Mouse (Mus musculus): ENCODE measurements around the gene Spag9. TPM values are rescaled to one million over a fixed set of nuclear protein-coding genes. Genes with fewer than 3 reads are reported as not detected.

Spag9 gene
- 17.8 and 23.4 TPM in 2 replicates for polyA plus RNA-seq (2015; fragmentation: Nextera tagmentation; extraction: Ambion mirVana)

DNA sequence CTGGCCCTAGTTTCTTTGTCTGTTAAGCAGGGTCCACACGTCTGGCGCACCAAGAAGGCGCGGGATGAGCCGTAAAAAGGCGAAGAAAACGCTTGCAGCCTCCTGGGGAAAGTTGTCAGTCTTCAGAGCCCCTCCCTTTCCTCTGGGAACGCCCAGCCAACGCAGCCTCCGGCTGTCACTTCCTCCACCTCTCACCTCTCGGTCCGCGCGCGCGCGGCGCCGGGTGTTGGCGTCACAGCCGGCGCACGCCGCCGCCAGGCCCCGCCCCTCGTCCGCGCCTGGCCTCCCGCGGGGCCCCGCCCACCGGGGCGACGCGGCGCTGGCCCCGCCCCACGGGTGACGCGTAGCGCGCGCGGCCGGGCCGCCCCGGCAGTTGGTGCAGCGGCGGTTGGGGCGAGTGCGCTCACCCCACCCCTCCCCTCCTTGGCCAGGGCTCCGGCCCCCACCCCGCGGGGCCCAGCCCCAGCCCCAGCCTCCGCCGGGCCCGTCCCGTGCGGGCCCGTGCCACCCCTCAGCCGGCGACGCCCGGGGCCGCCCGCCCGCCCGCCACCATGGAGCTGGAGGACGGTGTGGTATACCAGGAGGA, at the start of gene Spag9:
Gene Spag9 (plus strand): TSS at position 372 of the 586 bp plus-strand sequence.
- under 1% methylated on average over 66 of the region's 70 CpGs for WGBS
- Histone ChIP-seq H3K27ac (ENCODE audit: low read length) (peak within 1 kb of the TSS; percentile 100), H3K9ac (ENCODE audit: low read depth, low read length) (peak within 1 kb of the TSS; percentile 95), H3K4me3 (ENCODE audit: low read length) (peak within 1 kb of the TSS; percentile 99), H3K36me3 (ENCODE audit: control insufficient read depth, insufficient read depth, low read length) (no peaks in the 10 kb centered on the region), H3K4me1 (ENCODE audit: control insufficient read depth, insufficient read depth, low read length) (peaks cover 20% of the 10 kb centered on the region), H3K27me3 (replicated peaks; ENCODE audit: control insufficient read depth, insufficient read depth, low read length) (no peaks in the 10 kb centered on the region), H3K9me3 (ENCODE audit: control insufficient read depth, low read length) (no peaks in the 10 kb centered on the region), H3K4me2 (ENCODE audit: low read depth, low read length) (peak within 1 kb of the TSS; percentile 82)
- ATAC-seq: peak; percentile 93

DNA sequence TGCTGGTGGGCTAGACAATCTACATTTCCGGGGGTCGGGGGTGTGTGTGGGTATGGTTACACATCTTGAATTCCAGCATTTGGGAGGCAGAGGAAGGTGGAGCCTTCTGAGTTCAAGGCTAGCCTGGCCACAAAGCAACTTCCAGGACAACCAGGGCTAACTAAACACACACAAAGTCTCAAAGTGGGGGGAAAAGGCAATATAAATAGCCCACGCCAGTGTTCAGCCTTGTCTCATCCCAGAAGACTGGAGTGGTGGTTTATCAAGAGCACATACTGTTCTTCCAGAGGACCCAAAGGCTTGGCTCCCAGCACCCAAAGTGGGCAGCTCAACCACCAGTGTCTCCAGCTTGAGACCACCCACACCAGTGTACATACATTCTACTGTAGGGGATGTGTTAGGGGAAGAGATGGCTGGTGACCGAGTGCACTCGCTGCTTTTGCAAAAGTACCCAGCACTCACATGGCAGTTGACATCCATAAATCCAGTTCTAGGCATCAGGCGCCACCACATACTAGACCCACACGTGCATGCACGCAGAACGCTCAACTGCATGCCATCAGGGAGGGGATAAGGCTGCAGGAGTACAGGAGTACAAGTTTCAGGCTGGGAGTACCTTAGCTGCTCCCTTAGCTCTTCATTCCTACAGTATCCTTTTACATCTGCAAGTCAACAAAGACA, 46.9 kb upstream of the Spag9 start:
- H3K9me3 ChIP-seq (ENCODE audit: control insufficient read depth, low read length): no peaks in the 10 kb centered on the region
- no peak overlapping the region for H3K4me3 ChIP-seq (ENCODE audit: low read length)
- H3K27ac ChIP-seq (ENCODE audit: low read length): no peak overlapping the region
- H3K4me1 ChIP-seq (ENCODE audit: control insufficient read depth, insufficient read depth, low read length): peaks cover 8% of the 10 kb centered on the region; the same call in 1 of the 2 replicates
- no peak overlapping the region for H3K9ac ChIP-seq (ENCODE audit: low read depth, low read length)
- 85% methylated on average over 9 of the region's 9 CpGs for WGBS
- H3K4me2 ChIP-seq (ENCODE audit: low read depth, low read length): no peak overlapping the region
- H3K36me3 ChIP-seq (ENCODE audit: control insufficient read depth, insufficient read depth, low read length): peaks cover 14% of the 10 kb centered on the region
- no peak for ATAC-seq
- no peaks in the 10 kb centered on the region for H3K27me3 ChIP-seq (replicated peaks; ENCODE audit: control insufficient read depth, insufficient read depth, low read length)

DNA sequence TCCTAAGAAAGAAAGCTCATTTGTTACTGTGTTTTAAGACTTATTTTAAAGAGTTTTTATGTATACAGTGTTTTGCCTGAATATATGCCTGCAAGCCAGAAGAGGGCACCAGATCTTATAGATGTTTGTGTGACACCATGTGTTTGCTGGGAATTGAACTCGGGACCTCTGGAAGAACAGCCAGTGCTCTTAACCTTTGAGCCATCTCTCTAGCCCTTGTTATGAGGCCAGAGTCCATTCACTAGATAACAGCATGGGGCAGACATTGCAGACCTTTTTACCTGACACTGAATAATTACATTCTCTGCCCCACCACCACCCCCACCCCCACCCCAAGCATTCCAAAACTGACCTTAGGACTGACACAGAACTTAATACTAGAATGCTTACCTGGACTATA, 45.8 kb upstream of the Spag9 start:
- peaks cover 14% of the 10 kb centered on the region for H3K36me3 ChIP-seq (ENCODE audit: control insufficient read depth, insufficient read depth, low read length)
- ATAC-seq: peak; percentile 69
- 83% methylated on average over 1 of the region's 1 CpGs for WGBS

DNA sequence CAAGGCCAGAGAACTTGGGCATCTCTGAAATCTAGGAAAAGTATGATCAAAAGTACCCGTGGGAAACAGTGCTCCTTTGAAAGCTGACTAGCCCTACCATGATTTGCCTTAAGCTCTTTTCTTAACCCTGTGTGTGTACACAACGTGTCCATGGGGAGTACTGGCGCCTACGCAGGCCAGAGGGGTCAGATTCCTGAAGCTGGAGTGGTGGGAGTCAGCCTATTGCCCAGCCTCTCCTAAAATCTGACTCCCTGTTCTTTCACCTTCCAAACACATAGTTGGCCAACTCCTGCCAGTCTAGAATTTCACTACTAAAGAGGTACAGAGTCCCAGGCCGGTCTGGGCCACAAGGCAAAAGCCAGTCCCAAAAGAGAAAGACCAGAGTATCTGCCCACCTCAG, 43.5 kb upstream of the Spag9 start:
- ATAC-seq: no peak
- H3K4me2 ChIP-seq (ENCODE audit: low read depth, low read length): no peak overlapping the region
- no peaks in the 10 kb centered on the region for H3K9me3 ChIP-seq (ENCODE audit: control insufficient read depth, low read length)
- H3K36me3 ChIP-seq (ENCODE audit: control insufficient read depth, insufficient read depth, low read length): peaks cover 14% of the 10 kb centered on the region
- WGBS: 69% methylated on average over 5 of the region's 5 CpGs
- no peak overlapping the region for H3K9ac ChIP-seq (ENCODE audit: low read depth, low read length)
- no peak overlapping the region for H3K4me3 ChIP-seq (ENCODE audit: low read length)
- H3K27ac ChIP-seq (ENCODE audit: low read length): no peak overlapping the region
- no peaks in the 10 kb centered on the region for H3K27me3 ChIP-seq (replicated peaks; ENCODE audit: control insufficient read depth, insufficient read depth, low read length)
- peaks cover 19% of the 10 kb centered on the region for H3K4me1 ChIP-seq (ENCODE audit: control insufficient read depth, insufficient read depth, low read length)

More for the DNA sequence above, 45.8 kb upstream of the Spag9 start:
- H3K27me3 ChIP-seq (replicated peaks; ENCODE audit: control insufficient read depth, insufficient read depth, low read length): no peaks in the 10 kb centered on the region
- no peak overlapping the region for H3K9ac ChIP-seq (ENCODE audit: low read depth, low read length)
- H3K4me1 ChIP-seq (ENCODE audit: control insufficient read depth, insufficient read depth, low read length): peaks cover 11% of the 10 kb centered on the region; the same call in 1 of the 2 replicates
- H3K9me3 ChIP-seq (ENCODE audit: control insufficient read depth, low read length): no peaks in the 10 kb centered on the region
- no peak overlapping the region for H3K27ac ChIP-seq (ENCODE audit: low read length)
- no peak overlapping the region for H3K4me2 ChIP-seq (ENCODE audit: low read depth, low read length)
- H3K4me3 ChIP-seq (ENCODE audit: low read length): no peak overlapping the region

DNA sequence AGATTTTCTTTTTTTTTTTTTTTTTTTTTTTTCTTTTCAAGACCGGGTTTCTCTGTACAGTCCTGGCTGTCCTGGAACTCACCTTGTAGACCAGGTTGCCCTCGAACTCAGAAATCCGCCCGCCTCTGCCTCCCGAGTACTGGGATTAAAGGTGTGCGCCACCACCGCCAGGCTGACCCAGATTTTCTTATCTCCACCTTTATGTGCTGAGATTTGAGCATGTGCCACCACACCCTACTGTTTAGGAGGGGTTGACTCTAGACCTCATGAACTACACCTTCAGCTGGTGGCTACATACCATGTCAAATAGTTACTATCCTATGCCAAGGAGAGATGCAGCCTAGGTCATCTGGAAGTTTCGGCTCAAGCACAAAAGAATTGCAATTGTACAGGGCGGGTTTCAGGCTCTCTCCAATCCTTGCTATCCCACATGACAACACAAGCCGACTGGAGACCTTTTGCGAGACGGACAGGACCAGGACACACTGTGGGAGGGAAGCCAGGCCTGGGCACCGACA, 41.1 kb upstream of the Spag9 start:
- ATAC-seq: no peak
- Histone ChIP-seq H3K27ac (ENCODE audit: low read length) (peak overlapping the region; percentile 93), H3K9me3 (ENCODE audit: control insufficient read depth, low read length) (no peaks in the 10 kb centered on the region), H3K4me1 (ENCODE audit: control insufficient read depth, insufficient read depth, low read length) (peaks cover 19% of the 10 kb centered on the region), H3K36me3 (ENCODE audit: control insufficient read depth, insufficient read depth, low read length) (peaks cover 8% of the 10 kb centered on the region), H3K4me2 (ENCODE audit: low read depth, low read length) (peak overlapping the region; percentile 81), H3K27me3 (replicated peaks; ENCODE audit: control insufficient read depth, insufficient read depth, low read length) (no peaks in the 10 kb centered on the region), H3K9ac (ENCODE audit: low read depth, low read length) (peak overlapping the region; percentile 81), H3K4me3 (ENCODE audit: low read length) (peak overlapping the region; percentile 75)
- 35% methylated on average over 13 of the region's 13 CpGs for WGBS

DNA sequence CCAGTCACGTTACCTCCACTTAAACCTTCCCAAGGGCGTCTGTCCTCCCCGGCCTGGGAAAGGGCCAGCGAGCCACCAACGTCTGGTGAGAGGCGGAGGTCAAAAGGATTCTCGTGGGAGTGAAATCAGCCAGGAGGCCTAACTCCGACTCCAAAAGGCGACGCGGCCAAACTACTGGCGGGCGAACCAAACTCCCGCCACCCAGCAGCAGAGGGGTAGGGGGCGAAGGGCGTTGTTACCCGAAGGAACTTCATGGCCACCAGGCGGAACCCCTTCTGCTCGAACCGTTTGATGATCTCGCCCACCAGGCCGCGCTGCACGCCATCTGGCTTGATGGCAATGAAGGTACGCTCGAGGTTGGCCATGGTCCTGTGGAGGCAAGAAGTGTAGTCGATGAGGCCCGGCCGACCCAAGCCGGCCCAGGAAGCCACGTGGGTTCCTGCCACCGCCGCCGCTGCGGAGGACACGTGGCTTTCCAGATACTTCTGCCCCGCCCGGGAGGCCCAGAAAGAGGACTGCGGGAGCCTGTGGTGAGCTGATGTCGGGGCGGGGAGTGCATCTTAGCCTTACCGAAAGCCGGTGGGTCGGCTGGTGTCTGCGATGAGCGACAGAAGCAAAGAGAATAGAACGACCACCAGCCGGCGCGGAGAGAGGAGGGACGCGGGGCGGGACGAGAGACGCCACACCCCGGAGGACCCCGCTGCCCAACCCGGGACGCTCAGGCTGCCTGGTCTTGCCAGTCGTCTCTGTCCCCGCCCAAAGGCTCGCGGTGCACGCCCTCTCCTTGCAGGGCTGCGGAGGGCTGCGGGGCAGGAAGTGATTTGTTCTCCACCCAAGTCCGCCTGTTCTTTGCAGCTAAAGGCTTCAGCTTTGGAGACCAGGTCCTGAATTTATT, 40.4 kb upstream of the Spag9 start:
- peak; percentile 98 for ATAC-seq
- WGBS: under 1% methylated on average over 67 of the region's 67 CpGs
- H3K4me3 ChIP-seq (ENCODE audit: low read length): peak overlapping the region; percentile 75
- H3K4me2 ChIP-seq (ENCODE audit: low read depth, low read length): peak overlapping the region; percentile 81
- peak overlapping the region; percentile 81 for H3K9ac ChIP-seq (ENCODE audit: low read depth, low read length)
- no peaks in the 10 kb centered on the region for H3K9me3 ChIP-seq (ENCODE audit: control insufficient read depth, low read length)
- no peaks in the 10 kb centered on the region for H3K27me3 ChIP-seq (replicated peaks; ENCODE audit: control insufficient read depth, insufficient read depth, low read length)
- H3K27ac ChIP-seq (ENCODE audit: low read length): peak overlapping the region; percentile 93
- peaks cover 8% of the 10 kb centered on the region for H3K36me3 ChIP-seq (ENCODE audit: control insufficient read depth, insufficient read depth, low read length)
- peaks cover 19% of the 10 kb centered on the region for H3K4me1 ChIP-seq (ENCODE audit: control insufficient read depth, insufficient read depth, low read length)

DNA sequence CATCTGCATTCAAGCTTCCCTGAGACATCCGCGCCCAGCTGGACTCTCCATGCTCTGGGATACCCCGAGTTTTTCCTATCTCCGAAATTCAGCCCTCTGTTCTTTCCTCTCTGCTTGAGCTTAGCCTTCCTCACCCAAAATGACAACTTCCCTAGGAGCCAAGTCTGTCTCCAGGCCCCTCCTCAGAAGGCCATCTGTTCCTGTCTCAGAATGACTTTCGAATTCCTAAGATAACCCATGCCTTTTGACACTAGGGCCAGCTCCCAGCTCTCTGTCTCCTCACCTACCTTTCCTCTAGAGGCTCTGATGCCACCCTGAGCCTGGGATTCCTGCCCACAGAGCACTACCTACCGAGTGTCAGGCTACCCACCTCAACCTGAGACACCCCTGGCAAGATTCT, 39.7 kb upstream of the Spag9 start, which contains the start of gene Nme2:
Gene Nme2 (minus strand): TSS at position 101 of the 400 bp plus-strand sequence.
- Histone ChIP-seq H3K27me3 (replicated peaks; ENCODE audit: control insufficient read depth, insufficient read depth, low read length) (no peaks in the 10 kb centered on the region), H3K9me3 (ENCODE audit: control insufficient read depth, low read length) (no peaks in the 10 kb centered on the region), H3K4me3 (ENCODE audit: low read length) (peak within 1 kb of the TSS; percentile 75), H3K4me1 (ENCODE audit: control insufficient read depth, insufficient read depth, low read length) (peaks cover 19% of the 10 kb centered on the region), H3K9ac (ENCODE audit: low read depth, low read length) (peak within 1 kb of the TSS; percentile 81), H3K36me3 (ENCODE audit: control insufficient read depth, insufficient read depth, low read length) (peaks cover 8% of the 10 kb centered on the region), H3K4me2 (ENCODE audit: low read depth, low read length) (peak within 1 kb of the TSS; percentile 81), H3K27ac (ENCODE audit: low read length) (peak within 1 kb of the TSS; percentile 93)
- peak; percentile 36 for ATAC-seq
- 4% methylated on average over 6 of the region's 6 CpGs for WGBS

DNA sequence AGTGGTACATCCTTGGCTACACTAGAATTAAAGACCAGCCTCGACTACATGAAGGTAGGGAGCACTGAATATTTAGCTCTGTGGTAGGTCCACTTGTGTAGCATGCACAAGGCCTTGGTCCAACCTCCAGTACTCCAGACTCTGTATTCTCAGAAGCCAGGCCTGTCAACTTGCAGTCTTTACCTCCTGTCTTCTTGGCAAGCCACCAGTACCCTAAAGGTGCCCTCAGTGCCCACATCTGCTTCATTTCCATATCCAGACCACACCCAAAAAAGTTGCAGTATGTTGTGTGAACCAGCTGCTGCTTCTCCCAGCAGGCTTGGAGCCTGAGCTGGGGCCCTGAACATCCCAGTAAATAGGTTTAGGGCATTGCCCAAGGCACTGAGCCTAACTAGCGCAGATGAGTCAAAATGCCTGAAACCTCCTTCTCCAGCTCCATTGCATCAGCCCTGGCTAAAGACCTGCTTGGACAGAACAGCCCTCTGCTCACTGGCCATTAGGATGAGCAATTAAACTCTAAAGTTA, 38.8 kb upstream of the Spag9 start:
- H3K27ac ChIP-seq (ENCODE audit: low read length): no peak overlapping the region
- no peak overlapping the region for H3K4me2 ChIP-seq (ENCODE audit: low read depth, low read length)
- H3K27me3 ChIP-seq (replicated peaks; ENCODE audit: control insufficient read depth, insufficient read depth, low read length): no peaks in the 10 kb centered on the region
- no peaks in the 10 kb centered on the region for H3K9me3 ChIP-seq (ENCODE audit: control insufficient read depth, low read length)
- ATAC-seq: no peak
- peaks cover 19% of the 10 kb centered on the region for H3K4me1 ChIP-seq (ENCODE audit: control insufficient read depth, insufficient read depth, low read length)
- H3K36me3 ChIP-seq (ENCODE audit: control insufficient read depth, insufficient read depth, low read length): peaks cover 8% of the 10 kb centered on the region
- H3K4me3 ChIP-seq (ENCODE audit: low read length): no peak overlapping the region
- WGBS: 83% methylated on average over 2 of the region's 2 CpGs
- H3K9ac ChIP-seq (ENCODE audit: low read depth, low read length): 0 out of 2 replicates have a peak overlapping the region, but pooled peaks have one; percentile 81
